Mouse (Mus musculus) cerebellum, postnatal 10 days (tissue): ENCODE results near the gene Gm8050.
"Not testable (repeated sequence)": the region's sequence is repeated elsewhere in the genome, so short reads cannot be mapped to it uniquely, and the experiment has no call there.

Source experiments
- DNase-seq, 2 experiments: peaks; one replicate each; pipeline ENCODE4 v3.0.0; 2021; ENCODE audit warnings: mixed read lengths in 2 of 2

Gene Gm8050

DNA sequence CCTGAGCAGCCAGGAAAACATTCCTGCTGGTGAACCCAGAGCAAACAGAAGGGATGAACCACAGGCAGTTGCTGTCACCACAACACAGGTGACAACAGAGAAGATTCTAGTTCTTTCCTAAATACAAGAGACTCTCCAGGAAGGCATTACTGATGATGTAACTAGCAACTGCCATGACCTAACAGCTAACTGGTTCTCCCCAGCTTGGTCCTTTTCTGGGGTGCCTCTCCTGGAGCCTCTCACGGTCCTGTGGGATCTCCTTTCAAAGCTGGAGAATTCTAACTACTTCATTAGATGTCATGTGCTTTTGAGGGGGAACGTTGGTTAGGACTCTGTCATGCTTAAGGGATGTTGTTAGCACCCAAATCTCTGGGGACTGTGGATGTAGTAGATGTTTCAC, at the start of gene Gm8050:
Gm8050 (minus strand) TSS at position 101 of the 400 bp plus-strand sequence.
- not testable (repeated sequence) for DNase-seq

DNA sequence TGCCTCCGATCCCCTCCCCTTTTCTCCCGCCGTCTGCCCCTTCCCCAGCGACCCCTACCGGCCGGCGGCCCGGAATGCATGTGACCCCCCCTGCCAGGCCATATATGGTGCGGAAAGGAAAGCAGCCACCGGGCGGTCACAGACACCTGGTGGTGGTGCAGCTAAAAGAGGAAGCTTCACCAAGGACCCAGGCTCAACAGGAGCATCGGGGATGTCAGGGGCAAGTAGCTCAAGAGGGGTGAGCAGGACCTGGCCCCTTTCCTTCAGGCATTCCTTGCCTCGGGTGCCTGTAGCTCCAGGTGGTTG, 37.1 kb upstream of the Gm8050 start:
- peak in 1 of 2 experiments; percentile 6 for DNase-seq

DNA sequence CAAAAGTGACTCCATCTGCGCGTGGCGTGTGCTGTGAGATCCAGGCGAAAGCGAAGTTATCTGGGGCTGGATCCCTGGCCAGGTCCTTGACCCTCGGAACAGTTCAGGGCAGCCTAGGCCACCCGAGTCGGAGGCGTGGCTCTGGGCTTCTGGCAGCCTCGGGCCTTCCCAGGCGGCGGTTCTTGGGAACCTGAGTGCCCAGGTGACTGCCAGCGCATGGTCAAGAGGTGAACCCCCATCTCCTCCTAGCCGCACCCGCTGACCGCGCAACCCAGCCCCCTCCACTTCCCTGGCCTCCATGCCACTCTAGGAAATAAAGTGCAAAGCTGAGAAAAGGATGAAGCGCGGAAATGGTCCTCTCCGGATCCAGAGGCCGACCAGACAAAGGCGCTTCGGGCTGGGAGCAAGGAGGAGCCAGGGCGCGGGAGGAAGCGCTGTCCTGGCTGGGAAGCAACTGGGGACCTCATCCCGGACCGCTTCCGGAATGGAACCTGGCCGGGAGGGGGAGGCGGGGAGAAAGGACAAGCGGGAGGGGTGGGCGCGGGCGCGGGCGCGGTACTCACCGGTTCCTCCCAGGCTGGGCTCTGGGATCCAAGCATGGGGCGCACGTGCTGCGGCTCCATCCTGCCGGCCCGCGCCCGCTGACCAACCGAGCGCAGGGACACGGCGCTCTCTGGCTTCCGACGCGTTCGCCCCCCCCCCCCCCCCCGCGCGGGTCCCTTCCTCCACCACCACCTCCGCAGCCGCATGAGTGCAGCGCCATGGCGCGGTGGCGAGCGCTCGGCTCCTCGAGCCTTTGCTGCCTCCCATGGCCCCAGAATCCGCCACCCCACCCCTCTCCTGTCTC, 36.6 kb upstream of the Gm8050 start:
- DNase-seq = peak; percentile 37 to 50

DNA sequence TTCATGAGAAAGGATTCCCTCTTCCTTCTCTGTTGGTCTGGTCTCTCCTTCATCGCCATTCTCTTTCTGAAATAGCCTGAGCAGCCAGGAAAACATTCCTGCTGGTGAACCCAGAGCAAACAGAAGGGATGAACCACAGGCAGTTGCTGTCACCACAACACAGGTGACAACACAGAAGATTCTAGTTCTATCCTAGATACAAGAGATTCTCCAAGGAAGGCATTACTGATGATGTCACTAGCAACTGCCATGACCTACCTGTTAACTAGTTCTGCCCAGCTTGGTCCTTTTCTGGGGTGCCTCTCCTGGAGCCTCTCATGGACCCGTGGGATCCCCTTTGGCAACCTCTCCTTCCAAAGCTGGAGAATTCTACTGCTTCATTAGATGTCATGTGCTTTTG, 22.2 kb upstream of the Gm8050 start, which contains the start of gene Gm3636:
Gm3636 (minus strand) TSS at position 101 of the 400 bp plus-strand sequence.
- DNase-seq = not testable (repeated sequence)

DNA sequence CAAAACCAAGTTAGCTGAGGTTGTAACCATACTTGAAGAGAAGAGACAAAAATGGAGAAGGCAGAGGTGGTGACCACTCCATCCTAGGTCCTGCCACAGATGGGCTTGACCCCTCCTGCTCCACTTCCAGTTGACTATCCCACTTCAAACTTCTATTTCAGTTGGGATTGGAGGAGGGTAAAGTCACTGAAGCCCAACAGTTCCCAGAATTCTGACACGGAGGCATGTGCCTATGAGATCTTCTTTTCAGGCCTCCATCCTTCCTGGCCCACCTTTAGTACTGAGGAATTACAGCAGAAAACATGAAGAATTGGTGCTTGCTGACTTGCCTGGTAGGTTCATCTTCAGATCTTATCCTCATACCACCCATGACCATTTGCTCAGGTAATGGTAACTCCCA, 36.0 kb downstream of the Gm8050 start, which contains the start of gene Gm10251:
Gm10251 (minus strand) TSS at position 101 of the 400 bp plus-strand sequence.
- DNase-seq = not testable (repeated sequence)
